Mouse (Mus musculus) brain, embryonic 14.5 days (tissue): ENCODE measurements at regions not wholly inside any gene's neighbourhood (a gene's known extent, or its start where the extent isn't known, plus 50 kb on each side); places are given as distances from the start of the nearest gene placed in this dataset.
"Not testable (repeated sequence)": the region's sequence is repeated elsewhere in the genome, so short reads cannot be mapped to it uniquely, and the experiment has no call there.

Experiments used
- CTCF ChIP-seq: fragments of 200-500 bp; IDR thresholded peaks from 2 replicates; pipeline ENCODE4 v1.5.1; 2012; ENCODE audit warnings: inconsistent platforms, mild to moderate bottlenecking, moderate library complexity, borderline replicate concordance; ENCODE audit not compliant: insufficient read depth, insufficient read length; ENCODE audit errors: extremely low read depth
- POLR2A ChIP-seq: fragments of 200-500 bp; IDR thresholded peaks from 2 replicates; pipeline ENCODE4 v1.6.1; 2012; ENCODE audit warnings: mild to moderate bottlenecking, inconsistent platforms, borderline replicate concordance; ENCODE audit not compliant: poor library complexity, insufficient read depth, insufficient read length, severe bottlenecking; ENCODE audit errors: extremely low read depth

DNA sequence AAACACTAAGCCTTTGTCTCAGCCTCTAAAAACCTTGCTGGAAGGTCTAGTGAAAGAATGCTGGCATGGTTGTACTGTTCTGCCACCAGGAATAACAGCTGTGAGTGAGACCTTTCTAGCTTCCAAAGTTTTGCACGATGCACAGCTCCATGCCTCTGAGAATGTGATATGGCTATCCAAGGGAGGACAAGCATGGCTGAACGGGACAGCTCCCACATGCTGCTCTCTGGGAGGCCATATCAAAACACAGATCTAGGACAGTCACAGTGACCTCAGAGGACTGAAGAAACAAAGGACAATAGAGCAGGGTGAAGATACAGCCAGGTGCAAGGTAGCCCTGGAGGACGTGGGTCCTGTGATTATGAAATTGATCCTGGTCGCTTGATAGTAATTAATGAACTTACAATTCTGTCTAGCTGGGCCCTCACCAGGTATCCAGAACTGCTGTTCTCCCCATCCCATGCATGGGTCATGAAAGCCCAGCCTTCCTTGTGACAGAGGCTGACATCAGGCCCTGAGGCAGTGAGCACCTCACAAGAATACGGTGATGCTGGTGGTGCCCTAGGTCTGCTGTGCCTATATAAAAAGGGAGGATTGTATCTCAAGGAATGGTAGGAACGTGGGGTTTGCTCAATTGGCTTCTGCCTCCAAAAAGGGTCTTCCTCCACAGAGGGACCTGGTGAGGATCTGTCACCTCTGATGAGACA is 87.2 kb downstream of the Hsp90b1 start:
- not testable (repeated sequence) for TF ChIP-seq CTCF, POLR2A
